Mouse (Mus musculus) liver, embryonic 14.5 days (tissue): Measurements from ENCODE around the gene Vegfa. TPM values are rescaled to one million over a fixed set of nuclear protein-coding genes. Genes with fewer than 3 reads are reported as not detected.

Experiments used
- ATAC-seq: fragments of 200-750 bp; cut with Nextera tagmentation; 2 replicates; pipeline ENCODE4 v1.8.0; 2017; ENCODE audit warnings: moderate number of reproducible peaks, mild to moderate bottlenecking, moderate library complexity; ENCODE audit not compliant: insufficient read depth
- DNase-seq, 3 experiments: peaks; one replicate each; pipeline ENCODE4 v3.0.0-alpha.2; 2012 to 2013; ENCODE audit warnings: low read depth in 3 of 3, low spot score in 3 of 3
- H3K27ac ChIP-seq: fragments of 300-500 bp; sonication (generic); 2 replicates; pipeline ENCODE4 v1.5.1; 2014; ENCODE audit warnings: moderate library complexity, mild to moderate bottlenecking, control low read depth, inconsistent platforms
- H3K27me3 ChIP-seq: fragments of 300-500 bp; sonication (generic); 2 replicates; pipeline ENCODE4 v1.6.1; 2014; ENCODE audit warnings: mild to moderate bottlenecking, low read length, moderate library complexity; ENCODE audit not compliant: control insufficient read depth, insufficient read depth
- H3K36me3 ChIP-seq: fragments of 300-500 bp; sonication (generic); replicated peaks from 2 replicates; pipeline ENCODE4 v1.6.1; 2014; ENCODE audit warnings: low read depth; ENCODE audit not compliant: control insufficient read depth, insufficient read depth
- H3K4me1 ChIP-seq, 2 experiments: fragments of 200-500 bp in 1 of 2; fragments of 300-500 bp in 1 of 2; sonication (generic) in 1 of 2; replicated peaks; 2 replicates each; pipeline ENCODE4 v1.6.1; 2012 to 2014; ENCODE audit warnings: antibody characterized with exemption in 1 of 2, inconsistent platforms in 1 of 2, low read length in 1 of 2; ENCODE audit not compliant: control insufficient read depth in 2 of 2, insufficient read depth in 2 of 2
- H3K4me2 ChIP-seq: fragments of 300-500 bp; sonication (generic); 2 replicates; pipeline ENCODE4 v1.6.1; 2014; ENCODE audit warnings: low read depth, mild to moderate bottlenecking, control low read depth, moderate library complexity
- H3K4me3 ChIP-seq, 2 experiments: fragments of 200-500 bp in 1 of 2; fragments of 300-500 bp in 1 of 2; sonication (generic) in 1 of 2; 2 replicates each; pipeline ENCODE4 v1.5.1; 2012 to 2014; ENCODE audit warnings: low read depth in 2 of 2, low read length in 2 of 2, mild to moderate bottlenecking in 2 of 2, control low read depth in 1 of 2, inconsistent platforms in 1 of 2, moderate library complexity in 1 of 2; ENCODE audit not compliant: insufficient read depth in 1 of 2
- H3K9ac ChIP-seq: fragments of 300-500 bp; sonication (generic); replicated peaks from 2 replicates; pipeline ENCODE4 v1.6.1; 2014; ENCODE audit warnings: mild to moderate bottlenecking, control low read depth, moderate library complexity
- H3K9me3 ChIP-seq: fragments of 300-500 bp; sonication (generic); 2 replicates; pipeline ENCODE4 v1.6.1; 2016; ENCODE audit warnings: low read length, mixed read lengths; ENCODE audit not compliant: control insufficient read depth
- CTCF ChIP-seq: IDR thresholded peaks from 2 replicates; pipeline ENCODE4 v1.5.1; 2016; ENCODE audit warnings: antibody characterized with exemption, low read depth, control low read depth
- EP300 ChIP-seq: IDR thresholded peaks from 2 replicates; pipeline ENCODE4 v1.6.1; 2016; ENCODE audit warnings: antibody characterized with exemption, low read depth
- WGBS: fragments of 180-500 bp; shearing (Covaris S2); extraction: QIAGEN DNeasy Blood & Tissue Kit; methylation state at CpG from one replicate; pipeline ENCODE4 v1.1.7; 2014; ENCODE audit not compliant: insufficient replicate concordance; 5-methylcytosine and 5-hydroxymethylcytosine counted together
- polyA plus RNA-seq, 2 experiments: library from polyadenylated mRNA; depleted of rRNA in 1 of 2; stranded (reverse) in 1 of 2; unstranded in 1 of 2; fragments of >200 nt; fragmentation: Nextera tagmentation in 1 of 2; extraction: Ambion mirVana in 1 of 2; gene quantifications; 2 replicates each; pipeline versions ENCODE4 v1.2.1 to v1.2.3; 2012 to 2014

Gene Vegfa
- polyA plus RNA-seq, 2 experiments, result 1.2 to 33.9 TPM

GRCm38 (mm10) chr17:46031621-46032211, 453 bp downstream of the Vegfa start:
- Histone ChIP-seq H3K27me3 (no peaks in the 10 kb centered on the region), H3K4me1 (peaks cover 3 to 21% of the 10 kb centered on the region in 2 experiments), H3K9me3 (no peaks in the 10 kb centered on the region), H3K9ac (peak overlapping the region; percentile 82), H3K4me3 (peak overlapping the region; percentile 59 to 73), H3K36me3 (no peaks in the 10 kb centered on the region), H3K4me2 (peak overlapping the region; percentile 88), H3K27ac (peak overlapping the region; percentile 59)
- TF ChIP-seq EP300 (no peak), CTCF (no peak)
- 1% methylated on average over 50 of the region's 50 CpGs for WGBS
- DNase-seq (peak in 1 of 3 experiments; percentile 24), ATAC-seq (peak; percentile 20; the same call in 1 of the 2 replicates)

DNA sequence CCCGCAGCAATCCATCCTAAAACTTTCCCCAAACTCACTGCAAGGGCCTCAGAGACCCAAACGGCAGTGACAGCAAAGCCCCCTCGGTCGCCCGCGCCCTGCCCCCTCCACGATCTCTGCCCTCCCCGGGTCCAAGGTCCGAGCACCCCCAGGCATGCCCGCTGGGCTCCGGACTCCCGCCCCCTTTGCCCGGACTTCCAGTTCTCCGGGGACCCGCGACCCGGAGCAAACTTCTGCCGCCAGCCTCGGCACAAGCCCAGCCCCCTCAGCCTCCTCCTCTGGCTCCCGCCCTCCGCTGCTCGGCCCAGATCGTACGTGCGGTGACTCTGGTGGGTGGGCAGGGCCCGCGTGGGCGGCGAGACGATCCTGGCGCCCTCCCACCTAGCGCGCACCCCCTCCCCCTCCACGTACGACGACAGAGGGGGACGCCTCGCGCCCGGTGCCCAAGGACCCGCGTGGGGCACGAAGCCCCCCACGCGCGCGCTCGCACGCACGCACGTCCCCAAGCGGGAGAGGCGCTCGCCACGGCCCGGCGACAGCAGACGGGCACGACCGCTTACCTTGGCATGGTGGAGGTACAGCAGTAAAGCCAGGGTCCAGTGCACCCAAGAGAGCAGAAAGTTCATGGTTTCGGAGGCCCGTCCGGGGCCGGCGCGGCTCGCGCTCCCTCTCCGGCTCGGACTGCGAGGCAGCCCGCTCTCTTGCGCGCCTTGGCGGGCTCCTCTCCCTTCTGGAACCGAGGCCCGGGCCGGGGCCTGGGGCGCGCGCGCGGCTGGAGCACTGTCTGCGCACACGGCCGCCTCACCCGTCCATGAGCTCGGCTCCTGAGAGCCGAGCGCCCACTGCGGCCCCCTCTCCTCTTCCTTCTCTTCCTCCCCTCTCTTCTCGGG, 1.2 kb downstream of the Vegfa start:
- TF ChIP-seq CTCF, result no peak
- TF ChIP-seq EP300, result no peak
- under 1% methylated on average over 89 of the region's 92 CpGs for WGBS
- Histone ChIP-seq H3K4me3 (peak overlapping the region; percentile 59 to 73), H3K27me3 (no peaks in the 10 kb centered on the region), H3K9ac (peak overlapping the region; percentile 82), H3K4me2 (peak overlapping the region; percentile 88), H3K36me3 (no peaks in the 10 kb centered on the region), H3K27ac (peak overlapping the region; percentile 59), H3K4me1 (peaks cover 3 to 21% of the 10 kb centered on the region in 2 experiments), H3K9me3 (no peaks in the 10 kb centered on the region)
- DNase-seq, result peak; percentile 33 to 45 (median 37)
- ATAC-seq, result peak; percentile 68

GRCm38 (mm10) chr17:46030323-46030730, 1.8 kb downstream of the Vegfa start:
- ATAC-seq (peak; percentile 54), DNase-seq (peak in 1 of 3 experiments; percentile 30)
- TF ChIP-seq EP300, result no peak
- no peak for TF ChIP-seq CTCF
- peak overlapping the region; percentile 59 to 73 for H3K4me3 ChIP-seq
- H3K27ac ChIP-seq, result peak overlapping the region; percentile 27
- WGBS, result under 1% methylated on average over 42 of the region's 43 CpGs
- H3K9ac ChIP-seq, result peak overlapping the region; percentile 82
- peak overlapping the region; percentile 88 for H3K4me2 ChIP-seq
- peaks cover 3 to 21% of the 10 kb centered on the region in 2 experiments for H3K4me1 ChIP-seq
- H3K27me3 ChIP-seq, result no peaks in the 10 kb centered on the region
- peaks cover under 1% of the 10 kb centered on the region; the same call in 1 of the 2 replicates for H3K36me3 ChIP-seq
- H3K9me3 ChIP-seq, result no peaks in the 10 kb centered on the region

DNA sequence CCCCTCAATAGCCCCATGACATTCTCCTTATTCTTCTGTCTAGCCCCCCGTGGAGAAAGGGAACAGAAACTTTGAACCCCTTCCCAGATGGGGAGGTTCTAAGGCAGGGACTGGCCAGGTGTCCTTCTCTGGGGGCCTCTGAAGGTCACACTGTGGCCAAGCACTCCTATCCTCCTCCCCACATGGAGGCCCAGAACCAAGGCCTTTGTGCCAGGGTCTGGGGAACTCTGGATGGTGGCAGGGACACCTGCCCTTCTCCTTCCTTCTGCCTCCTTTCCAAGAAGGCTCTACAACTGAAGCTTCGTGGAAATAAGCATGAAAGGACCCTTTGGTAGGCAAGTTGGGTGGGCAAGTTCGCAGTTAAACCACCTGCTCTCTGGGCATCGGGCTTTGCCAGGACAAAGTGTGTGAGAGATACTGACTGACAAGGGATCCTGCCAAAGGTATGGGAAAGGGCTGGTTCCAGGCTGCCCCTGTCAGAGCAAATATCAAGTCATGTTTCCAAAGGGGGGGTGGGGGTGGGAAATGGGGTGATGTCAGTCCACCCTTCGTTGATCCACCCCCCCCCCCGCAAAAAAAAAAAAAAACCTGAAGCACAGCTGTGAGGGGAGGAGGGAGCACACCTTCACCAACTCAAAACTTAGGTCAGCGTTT, 2.5 kb downstream of the Vegfa start:
- Histone ChIP-seq H3K9me3 (no peaks in the 10 kb centered on the region), H3K4me1 (peaks cover 3 to 21% of the 10 kb centered on the region in 2 experiments), H3K27me3 (no peaks in the 10 kb centered on the region), H3K4me3 (peak overlapping the region; percentile 59 to 73), H3K9ac (peak overlapping the region; percentile 82), H3K27ac (peak overlapping the region; percentile 33), H3K4me2 (peak overlapping the region; percentile 88), H3K36me3 (peaks cover 3% of the 10 kb centered on the region; the same call in 1 of the 2 replicates)
- DNase-seq, result no peak
- no peak for TF ChIP-seq EP300
- no peak for TF ChIP-seq CTCF
- 25% methylated on average over 7 of the region's 7 CpGs for WGBS
- no peak for ATAC-seq
